Mouse (Mus musculus) urinary bladder, postnatal 14 days (tissue): ENCODE measurements around the gene Itpripl1.
"Not testable (repeated sequence)": the region's sequence is repeated elsewhere in the genome, so short reads cannot be mapped to it uniquely, and the experiment has no call there.

Experiments
- DNase-seq: peaks from one replicate; pipeline ENCODE4 v3.0.0; 2021; ENCODE audit warnings: low spot score

Gene Itpripl1

GRCm38 (mm10) chr2:127090151-127090550 is 53.1 kb downstream of the Itpripl1 start:
- DNase-seq = not testable (repeated sequence)
